Mouse (Mus musculus): Measurements from ENCODE around the gene Trim44. TPM values are rescaled to one million over a fixed set of nuclear protein-coding genes. Genes with fewer than 3 reads are reported as not detected.

Trim44 gene
- polyA plus RNA-seq, 1 experiment from 2014 or later: 16.6 TPM

DNA sequence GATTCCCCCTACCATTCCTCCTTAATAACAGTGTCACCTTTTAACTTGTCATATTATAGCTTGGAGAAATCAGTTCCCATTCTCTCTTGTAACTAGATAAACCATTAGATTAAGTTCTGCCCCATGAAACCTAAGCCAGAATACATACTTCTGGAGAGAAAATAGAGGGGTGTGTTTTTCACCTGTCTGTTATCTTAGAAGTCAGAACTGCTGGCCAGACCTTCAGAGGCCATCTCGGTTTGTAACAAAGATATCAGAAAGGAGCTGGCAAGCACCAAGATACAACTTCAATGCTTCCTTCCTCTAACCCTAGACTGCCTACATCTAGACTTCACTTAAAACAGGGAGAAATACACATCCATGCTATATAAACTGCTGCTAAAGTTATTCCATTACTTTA is 11.1 kb downstream of the Trim44 start:
- H3K27ac ChIP-seq (ENCODE audit: low read length): no peak overlapping the region
- no peak overlapping the region for H3K4me3 ChIP-seq (ENCODE audit: low read length)
- no peaks in the 10 kb centered on the region for H3K36me3 ChIP-seq (ENCODE audit: control insufficient read depth, insufficient read depth, low read length)
- no peaks in the 10 kb centered on the region for H3K9me3 ChIP-seq (ENCODE audit: control insufficient read depth, low read length)
- 76% methylated on average over 1 of the region's 1 CpGs for WGBS
- H3K4me2 ChIP-seq (ENCODE audit: low read depth, low read length): no peak overlapping the region
- peaks cover 20% of the 10 kb centered on the region for H3K4me1 ChIP-seq (replicated peaks; ENCODE audit: control insufficient read depth, insufficient read depth, low read length)
- no peak for ATAC-seq (ENCODE audit: low read depth)
- H3K9ac ChIP-seq (ENCODE audit: low read length): no peak overlapping the region
- no peaks in the 10 kb centered on the region for H3K27me3 ChIP-seq (ENCODE audit: control insufficient read depth, insufficient read depth, low read depth, low read length)

DNA sequence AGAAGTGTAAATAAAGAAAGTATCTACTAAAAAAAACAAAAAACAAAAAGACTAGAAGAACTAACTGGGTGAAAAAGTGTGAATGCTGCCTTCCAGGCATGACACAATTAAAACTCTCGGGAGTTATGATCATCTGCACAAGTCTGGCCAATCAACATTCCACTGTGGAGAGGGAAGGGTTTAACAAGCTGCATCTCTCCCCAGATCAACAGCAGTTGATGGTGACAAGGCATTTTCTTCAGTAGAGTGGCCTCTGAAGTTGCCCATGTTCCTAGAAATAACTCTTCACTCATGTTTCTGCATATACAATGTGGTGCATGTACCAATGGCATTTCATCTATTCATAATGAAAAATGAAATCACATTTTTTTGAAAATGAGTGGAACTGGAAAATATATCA is 14.2 kb downstream of the Trim44 start:
- Histone ChIP-seq H3K4me3 (ENCODE audit: low read length) (no peak overlapping the region), H3K4me2 (ENCODE audit: low read depth, low read length) (no peak overlapping the region), H3K27me3 (ENCODE audit: control insufficient read depth, insufficient read depth, low read depth, low read length) (no peaks in the 10 kb centered on the region), H3K4me1 (replicated peaks; ENCODE audit: control insufficient read depth, insufficient read depth, low read length) (peaks cover 8% of the 10 kb centered on the region), H3K9me3 (ENCODE audit: control insufficient read depth, low read length) (no peaks in the 10 kb centered on the region), H3K36me3 (ENCODE audit: control insufficient read depth, insufficient read depth, low read length) (no peaks in the 10 kb centered on the region), H3K9ac (ENCODE audit: low read length) (no peak overlapping the region), H3K27ac (ENCODE audit: low read length) (no peak overlapping the region)
- ATAC-seq (ENCODE audit: low read depth): no peak
- WGBS: 76% methylated on average over 1 of the region's 1 CpGs

DNA sequence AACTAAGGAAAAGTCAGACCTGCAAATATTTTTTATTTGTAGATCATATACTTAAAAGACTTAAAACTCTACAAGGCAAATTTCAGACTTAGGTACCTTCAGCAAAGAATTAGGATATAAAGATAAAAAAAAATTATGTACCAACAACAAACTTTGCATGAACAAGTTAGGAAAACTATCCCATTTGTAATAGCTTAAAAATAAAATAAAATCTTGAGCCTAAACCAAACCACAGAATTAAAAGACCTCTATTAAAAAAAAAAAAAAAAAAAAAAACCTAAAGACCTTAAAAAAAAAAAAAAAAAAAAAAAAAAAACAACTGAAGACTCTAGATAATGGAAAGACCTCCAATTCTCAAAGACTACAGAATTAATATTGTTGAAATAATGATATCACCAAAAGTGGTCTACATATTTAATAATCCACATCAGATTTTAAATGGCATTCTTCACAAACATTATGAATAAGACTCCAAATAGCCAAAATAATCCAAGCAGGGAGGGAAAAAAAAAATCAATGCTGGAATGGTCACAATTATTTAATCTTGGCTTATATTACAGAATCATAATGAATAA is 22.2 kb downstream of the Trim44 start:
- no peak overlapping the region for H3K4me3 ChIP-seq (ENCODE audit: low read length)
- H3K4me1 ChIP-seq (replicated peaks; ENCODE audit: control insufficient read depth, insufficient read depth, low read length): peaks cover 14% of the 10 kb centered on the region
- H3K36me3 ChIP-seq (ENCODE audit: control insufficient read depth, insufficient read depth, low read length): no peaks in the 10 kb centered on the region
- H3K9ac ChIP-seq (ENCODE audit: low read length): no peak overlapping the region
- H3K9me3 ChIP-seq (ENCODE audit: control insufficient read depth, low read length): no peaks in the 10 kb centered on the region
- H3K4me2 ChIP-seq (ENCODE audit: low read depth, low read length): no peak overlapping the region
- no peak overlapping the region for H3K27ac ChIP-seq (ENCODE audit: low read length)
- ATAC-seq (ENCODE audit: low read depth): no peak
- H3K27me3 ChIP-seq (ENCODE audit: control insufficient read depth, insufficient read depth, low read depth, low read length): no peaks in the 10 kb centered on the region

DNA sequence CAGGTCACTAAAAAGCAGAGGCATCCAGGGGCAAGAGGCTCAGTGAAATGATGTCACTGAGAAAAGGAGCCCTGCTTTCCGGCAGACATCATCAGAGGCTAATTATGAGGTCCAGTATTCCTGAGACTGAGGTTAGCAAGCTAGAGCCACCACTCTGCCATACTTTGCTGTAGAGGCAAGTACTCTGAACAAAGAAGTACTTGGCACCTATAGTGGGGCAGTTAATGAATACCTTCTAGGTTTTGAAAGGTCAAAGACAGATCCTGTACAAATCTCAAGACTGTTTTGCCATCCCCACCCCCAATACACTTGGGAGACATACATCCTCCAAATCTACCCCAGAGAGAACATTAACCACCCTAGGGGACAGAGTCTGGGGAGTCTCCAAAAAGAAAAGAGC is 23.1 kb downstream of the Trim44 start:
- H3K36me3 ChIP-seq (ENCODE audit: control insufficient read depth, insufficient read depth, low read length): no peaks in the 10 kb centered on the region
- no peaks in the 10 kb centered on the region for H3K27me3 ChIP-seq (ENCODE audit: control insufficient read depth, insufficient read depth, low read depth, low read length)
- H3K9me3 ChIP-seq (ENCODE audit: control insufficient read depth, low read length): no peaks in the 10 kb centered on the region
- H3K27ac ChIP-seq (ENCODE audit: low read length): no peak overlapping the region
- H3K9ac ChIP-seq (ENCODE audit: low read length): no peak overlapping the region
- H3K4me2 ChIP-seq (ENCODE audit: low read depth, low read length): no peak overlapping the region
- ATAC-seq (ENCODE audit: low read depth): no peak
- H3K4me3 ChIP-seq (ENCODE audit: low read length): no peak overlapping the region
- WGBS: 39% methylated on average over 1 of the region's 1 CpGs
- H3K4me1 ChIP-seq (replicated peaks; ENCODE audit: control insufficient read depth, insufficient read depth, low read length): peaks cover 14% of the 10 kb centered on the region

DNA sequence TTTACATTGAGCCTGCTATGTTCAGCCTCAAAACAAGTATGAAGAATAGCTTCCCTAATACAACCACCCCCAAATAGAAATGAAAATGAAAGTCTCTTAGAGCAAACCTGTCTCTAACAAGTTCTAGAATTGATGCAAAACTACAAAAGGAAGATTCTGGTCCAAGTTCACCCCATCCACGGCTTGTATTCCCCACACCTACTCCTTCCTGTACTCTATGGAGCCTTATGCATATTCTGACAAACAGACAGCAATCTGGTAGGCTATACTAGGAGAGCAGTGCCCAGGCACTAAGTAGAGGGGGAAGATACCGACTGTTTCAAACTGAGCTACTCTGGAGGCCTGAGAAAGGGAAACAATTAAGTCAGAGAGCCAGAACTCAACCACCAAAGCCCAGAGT is 23.6 kb downstream of the Trim44 start:
- H3K27me3 ChIP-seq (ENCODE audit: control insufficient read depth, insufficient read depth, low read depth, low read length): no peaks in the 10 kb centered on the region
- H3K4me2 ChIP-seq (ENCODE audit: low read depth, low read length): no peak overlapping the region

DNA sequence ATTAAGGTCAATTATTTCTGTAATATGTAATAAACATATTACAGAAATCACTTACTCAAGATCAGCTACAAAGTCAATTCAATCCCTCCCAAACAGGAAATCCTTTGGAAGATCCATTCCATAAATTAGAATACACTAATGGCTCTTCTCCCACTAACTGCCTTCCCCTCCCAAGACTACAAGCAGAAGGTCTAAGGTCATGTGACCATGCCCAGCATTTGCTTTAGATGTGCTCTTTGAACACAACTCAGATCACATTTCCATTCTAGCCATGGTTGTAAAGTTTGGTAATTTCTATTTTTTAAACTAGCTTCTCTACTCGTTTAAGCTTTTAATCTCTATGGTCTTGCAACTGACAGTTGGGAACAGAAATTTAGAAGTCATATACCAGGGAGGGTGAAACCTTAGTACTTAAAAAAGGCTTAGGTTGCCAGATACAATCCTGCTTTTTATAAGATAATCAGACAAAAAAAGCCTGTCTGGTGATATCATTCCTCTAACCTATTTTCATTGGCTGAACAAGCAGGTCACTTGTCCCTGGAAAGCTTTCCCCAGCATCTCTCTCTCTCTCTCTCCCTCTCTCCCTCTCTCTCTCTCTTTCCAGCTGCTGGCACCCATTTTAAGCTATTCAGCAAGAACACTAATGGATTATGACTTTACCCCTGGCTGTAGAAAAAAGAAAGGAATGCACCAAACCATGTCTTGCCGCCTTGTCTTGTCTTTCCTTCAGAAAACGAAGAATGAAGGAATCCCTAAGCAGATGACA is 24.4 kb downstream of the Trim44 start:
- no peak overlapping the region for H3K9ac ChIP-seq (ENCODE audit: low read length)

More for the DNA sequence above, 23.6 kb downstream of the Trim44 start:
- H3K9me3 ChIP-seq (ENCODE audit: control insufficient read depth, low read length): no peaks in the 10 kb centered on the region
- no peak overlapping the region for H3K4me3 ChIP-seq (ENCODE audit: low read length)
- no peak overlapping the region for H3K27ac ChIP-seq (ENCODE audit: low read length)
- ATAC-seq (ENCODE audit: low read depth): no peak
- H3K36me3 ChIP-seq (ENCODE audit: control insufficient read depth, insufficient read depth, low read length): no peaks in the 10 kb centered on the region
- H3K4me1 ChIP-seq (replicated peaks; ENCODE audit: control insufficient read depth, insufficient read depth, low read length): peaks cover 14% of the 10 kb centered on the region
- whole genome bisulfite sequencing: 40% methylated on average over 2 of the region's 2 CpGs
- H3K9ac ChIP-seq (ENCODE audit: low read length): no peak overlapping the region

DNA sequence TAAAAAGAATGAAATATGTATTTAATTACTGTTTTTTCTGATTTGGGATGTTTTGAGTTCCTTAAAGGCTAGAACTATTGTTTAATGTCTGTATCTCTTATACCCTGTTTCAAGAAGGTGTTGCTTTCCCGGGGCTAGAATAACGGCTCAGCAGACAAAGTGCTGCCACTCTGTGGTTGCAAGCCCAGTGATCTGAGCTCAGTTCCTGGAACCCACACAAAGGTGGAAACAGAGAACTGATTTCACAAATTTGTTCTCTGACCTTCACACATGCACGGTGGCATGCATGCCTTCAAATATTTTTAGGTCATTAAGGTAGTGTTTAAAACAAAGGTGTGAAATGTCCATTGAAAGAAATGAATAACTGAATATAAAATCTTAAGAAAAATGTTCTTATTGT is 25.1 kb downstream of the Trim44 start:
- Histone ChIP-seq H3K27me3 (ENCODE audit: control insufficient read depth, insufficient read depth, low read depth, low read length) (no peaks in the 10 kb centered on the region), H3K9ac (ENCODE audit: low read length) (no peak overlapping the region), H3K4me3 (ENCODE audit: low read length) (no peak overlapping the region), H3K27ac (ENCODE audit: low read length) (no peak overlapping the region), H3K4me2 (ENCODE audit: low read depth, low read length) (no peak overlapping the region), H3K4me1 (replicated peaks; ENCODE audit: control insufficient read depth, insufficient read depth, low read length) (peaks cover 14% of the 10 kb centered on the region), H3K36me3 (ENCODE audit: control insufficient read depth, insufficient read depth, low read length) (no peaks in the 10 kb centered on the region; the same call in 1 of the 2 replicates), H3K9me3 (ENCODE audit: control insufficient read depth, low read length) (no peaks in the 10 kb centered on the region)
- 52% methylated on average over 3 of the region's 3 CpGs for WGBS
- no peak for ATAC-seq (ENCODE audit: low read depth)

More for the DNA sequence above, 24.4 kb downstream of the Trim44 start:
- Histone ChIP-seq H3K4me3 (ENCODE audit: low read length) (no peak overlapping the region), H3K9me3 (ENCODE audit: control insufficient read depth, low read length) (no peaks in the 10 kb centered on the region), H3K27me3 (ENCODE audit: control insufficient read depth, insufficient read depth, low read depth, low read length) (no peaks in the 10 kb centered on the region), H3K4me1 (replicated peaks; ENCODE audit: control insufficient read depth, insufficient read depth, low read length) (peaks cover 14% of the 10 kb centered on the region), H3K4me2 (ENCODE audit: low read depth, low read length) (no peak overlapping the region), H3K27ac (ENCODE audit: low read length) (no peak overlapping the region), H3K36me3 (ENCODE audit: control insufficient read depth, insufficient read depth, low read length) (no peaks in the 10 kb centered on the region)
- WGBS: 61% methylated on average over 3 of the region's 3 CpGs
- no peak for ATAC-seq (ENCODE audit: low read depth)

DNA sequence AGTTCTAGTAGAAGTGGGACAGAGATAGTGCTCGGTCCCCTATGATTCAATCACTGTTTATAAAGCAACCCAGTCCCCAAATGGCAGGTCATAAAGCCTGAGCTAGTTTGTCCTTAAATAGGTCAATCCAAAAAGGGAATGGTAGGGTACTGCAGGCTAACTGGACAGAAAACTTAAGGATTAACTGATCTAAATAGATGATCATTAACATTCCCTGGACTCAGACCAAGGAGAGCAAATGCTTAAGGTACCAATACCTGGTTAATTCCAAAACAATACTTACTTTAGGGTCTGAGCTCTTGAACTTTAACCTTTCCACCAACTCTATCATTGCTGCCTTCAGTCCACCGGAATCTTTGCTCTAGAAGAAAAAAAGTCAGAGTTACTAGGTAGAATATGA is 27.0 kb downstream of the Trim44 start:
- H3K4me1 ChIP-seq (replicated peaks; ENCODE audit: control insufficient read depth, insufficient read depth, low read length): peaks cover 14% of the 10 kb centered on the region
- no peaks in the 10 kb centered on the region for H3K27me3 ChIP-seq (ENCODE audit: control insufficient read depth, insufficient read depth, low read depth, low read length)
- no peak overlapping the region for H3K27ac ChIP-seq (ENCODE audit: low read length)
- H3K9ac ChIP-seq (ENCODE audit: low read length): no peak overlapping the region
- H3K4me2 ChIP-seq (ENCODE audit: low read depth, low read length): no peak overlapping the region
- H3K9me3 ChIP-seq (ENCODE audit: control insufficient read depth, low read length): no peaks in the 10 kb centered on the region
- no peaks in the 10 kb centered on the region; the same call in 1 of the 2 replicates for H3K36me3 ChIP-seq (ENCODE audit: control insufficient read depth, insufficient read depth, low read length)
- no peak for ATAC-seq (ENCODE audit: low read depth)
- no peak overlapping the region for H3K4me3 ChIP-seq (ENCODE audit: low read length)
- WGBS: 89% methylated on average over 2 of the region's 2 CpGs

DNA sequence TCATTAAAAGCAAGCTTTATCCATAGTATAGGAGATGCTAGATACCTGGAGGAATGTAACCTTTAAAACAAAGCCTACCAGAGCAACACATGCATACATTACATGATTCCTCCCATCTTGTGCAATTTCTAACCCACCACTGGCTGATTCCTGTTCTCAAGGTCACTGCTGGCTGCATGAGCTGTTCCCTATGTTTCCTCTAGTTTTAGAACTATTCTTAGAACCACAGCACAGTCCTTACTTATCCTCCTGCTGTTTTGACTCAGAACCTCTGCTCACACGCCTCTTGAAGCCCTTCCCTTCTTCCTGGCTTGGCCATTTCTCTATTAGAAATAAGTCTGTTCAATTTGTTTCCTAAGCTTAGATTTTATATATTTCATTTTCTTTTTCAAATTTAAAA is 28.7 kb downstream of the Trim44 start:
- Histone ChIP-seq H3K27ac (ENCODE audit: low read length) (no peak overlapping the region), H3K4me2 (ENCODE audit: low read depth, low read length) (no peak overlapping the region), H3K27me3 (ENCODE audit: control insufficient read depth, insufficient read depth, low read depth, low read length) (no peaks in the 10 kb centered on the region), H3K4me1 (replicated peaks; ENCODE audit: control insufficient read depth, insufficient read depth, low read length) (peaks cover 6% of the 10 kb centered on the region), H3K36me3 (ENCODE audit: control insufficient read depth, insufficient read depth, low read length) (no peaks in the 10 kb centered on the region; the same call in 1 of the 2 replicates), H3K9ac (ENCODE audit: low read length) (no peak overlapping the region), H3K4me3 (ENCODE audit: low read length) (no peak overlapping the region), H3K9me3 (ENCODE audit: control insufficient read depth, low read length) (no peaks in the 10 kb centered on the region)
- no peak for ATAC-seq (ENCODE audit: low read depth)
- WGBS: 79% methylated on average over 1 of the region's 1 CpGs
